31 mouse cellular contexts compared by ENCODE assay signal in the genomic region with DNA sequence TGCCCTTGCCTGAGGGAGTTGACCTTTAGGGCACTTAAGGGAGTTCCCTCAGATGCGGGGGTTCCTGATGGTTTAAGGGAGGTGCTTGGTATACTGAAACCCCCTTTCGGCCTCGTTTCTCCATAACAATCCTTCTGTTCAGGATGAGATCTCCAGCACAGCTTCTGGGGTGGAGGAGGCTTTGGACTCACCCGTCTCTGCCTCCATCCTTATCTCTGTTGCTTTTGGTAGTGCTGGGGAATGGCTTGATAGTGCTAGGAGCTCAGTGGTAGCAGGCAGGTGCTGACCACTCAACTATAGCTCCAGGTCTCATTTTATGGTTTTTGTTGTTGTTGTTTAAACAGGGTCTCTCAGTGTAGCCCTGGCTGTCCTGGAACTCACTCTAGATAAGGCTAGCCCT. TPM values are rescaled to one million over a fixed set of nuclear protein-coding genes. Genes with fewer than 3 reads are reported as not detected.
DNase-seq lines count a peak whose midpoint lies in the region; ATAC-seq and TF ChIP-seq lines count a peak whose summit lies in the region.
"Had no signal": no experiment of that assay in that cellular context is flagged by ENCODE, and none has a peak within 500 bp of the region (broad histone marks: within the 10 kb centered on the region; RNA-seq: fewer than 3 reads in every experiment).

No protein-coding gene starts in this region.

- H3K4me1 ChIP-seq in liver, postnatal 0 days (ENCODE audit: insufficient read depth) = peaks cover 20% of the 10 kb centered on the region
- H3K4me1 ChIP-seq in liver, embryonic 13.5 days (replicated peaks) = peaks cover 45% of the 10 kb centered on the region
- H3K4me1 ChIP-seq in forebrain, embryonic 12.5 days = no peaks in the 10 kb centered on the region
- no peaks in the 10 kb centered on the region for H3K4me1 ChIP-seq in forebrain, embryonic 10.5 days
- H3K4me1 ChIP-seq: embryonic facial prominence, embryonic 15.5 days; heart, embryonic 10.5 days; hindbrain, embryonic 10.5 days; hindbrain, embryonic 15.5 days; limb, embryonic 10.5 days; lung, embryonic 15.5 days had no signal

- H3K27ac ChIP-seq in liver, postnatal 0 days (ENCODE audit: low read depth) = no peak overlapping the region
- peak overlapping the region; percentile 71 for H3K27ac ChIP-seq in liver, embryonic 13.5 days
- H3K27ac ChIP-seq in forebrain, embryonic 12.5 days = no peak overlapping the region
- H3K27ac ChIP-seq in forebrain, embryonic 10.5 days = no peak overlapping the region
- H3K27ac ChIP-seq: embryonic facial prominence, embryonic 10.5 days; embryonic facial prominence, embryonic 15.5 days; heart, embryonic 10.5 days; hindbrain, embryonic 10.5 days; hindbrain, embryonic 15.5 days; limb, embryonic 10.5 days; limb, embryonic 15.5 days; lung, embryonic 15.5 days had no signal

- no peak for TF ChIP-seq EP300 in liver, postnatal 0 days (IDR thresholded peaks at IDR 0.05; ENCODE audit: low read depth)

- 64% methylated on average over 4 of the region's 4 CpGs for WGBS in liver, postnatal 0 days (ENCODE audit: insufficient replicate concordance)
- WGBS in liver, embryonic 13.5 days (ENCODE audit: insufficient replicate concordance) = 43% methylated on average over 4 of the region's 4 CpGs
- WGBS in forebrain, embryonic 12.5 days = 91% methylated on average over 4 of the region's 4 CpGs
- 86% methylated on average over 4 of the region's 4 CpGs for WGBS in forebrain, embryonic 10.5 days

- DNase-seq in liver = peak; percentile 58
- no peak for DNase-seq in liver, postnatal 0 days
- DNase-seq in liver, embryonic 13.5 days = no peak
- DNase-seq in layer of hippocampus, adult 11-12 months (ENCODE audit: low spot score) = no peak
- no peak for DNase-seq in forebrain, embryonic 10.5 days (ENCODE audit: extremely low spot score, low spot score)
- DNase-seq: adrenal gland, adult 2 months; cerebellum, adult 8-10 months; cerebellum, postnatal 25 days; forebrain, postnatal 0 days; gastrocnemius, postnatal 10 days; heart, adult 11 months; kidney, adult 2 months; kidney, postnatal 4 days; layer of hippocampus, postnatal 36 days; midbrain, embryonic 14.5 days; right cerebral cortex, postnatal 14 days; thymus, postnatal 14 days had no signal

- peaks cover 24% of the 10 kb centered on the region for H3K36me3 ChIP-seq in liver, postnatal 0 days (replicated peaks; ENCODE audit: insufficient read depth, low read length)
- H3K36me3 ChIP-seq in liver, embryonic 13.5 days = peaks cover 49% of the 10 kb centered on the region
- H3K36me3 ChIP-seq in forebrain, embryonic 12.5 days (replicated peaks) = peaks cover 38% of the 10 kb centered on the region
- peaks cover 50% of the 10 kb centered on the region for H3K36me3 ChIP-seq in forebrain, embryonic 10.5 days (replicated peaks)

- H3K4me3 ChIP-seq in liver, postnatal 0 days (ENCODE audit: low read depth, low read length) = no peak overlapping the region
- H3K4me3 ChIP-seq in liver, embryonic 13.5 days (replicated peaks) = no peak overlapping the region
- H3K4me3 ChIP-seq in forebrain, embryonic 12.5 days (replicated peaks) = no peak overlapping the region
- no peak overlapping the region for H3K4me3 ChIP-seq in forebrain, embryonic 10.5 days
- H3K4me3 ChIP-seq: embryonic facial prominence, embryonic 10.5 days; embryonic facial prominence, embryonic 15.5 days; heart, embryonic 10.5 days; hindbrain, embryonic 10.5 days; hindbrain, embryonic 15.5 days; limb, embryonic 10.5 days; limb, embryonic 15.5 days; lung, embryonic 15.5 days; megakaryocyte, embryonic 14.5 days had no signal

- no peak for ATAC-seq in liver, postnatal 0 days
- ATAC-seq in erythroblast, adult 5-6 weeks (replicated peaks; ENCODE audit: low FRiP score, poor library complexity, severe bottlenecking) = peak; percentile 67
- peak; percentile 86 for ATAC-seq in liver, embryonic 13.5 days (ENCODE audit: low read depth)
- ATAC-seq in megakaryocyte-erythroid progenitor cell, adult 5-6 weeks (replicated peaks; ENCODE audit: low FRiP score, low TSS enrichment, poor library complexity, severe bottlenecking) = peak; percentile 55
- no peak for ATAC-seq in forebrain, embryonic 12.5 days (ENCODE audit: low FRiP score)
- ATAC-seq: activated CD4-positive, CD25-positive, alpha-beta regulatory T cell, adult 4 months; forebrain, postnatal 0 days; inflammation-experienced regulatory T-cells, adult 6 months had no signal

- no peak overlapping the region for H3K4me2 ChIP-seq in liver, postnatal 0 days (ENCODE audit: low read depth, low read length)
- H3K4me2 ChIP-seq in liver, embryonic 13.5 days = peak overlapping the region; percentile 20
- no peak overlapping the region for H3K4me2 ChIP-seq in forebrain, embryonic 12.5 days
- H3K4me2 ChIP-seq: embryonic facial prominence, embryonic 15.5 days; hindbrain, embryonic 15.5 days; limb, embryonic 15.5 days; lung, embryonic 15.5 days had no signal

- no peak for TF ChIP-seq CTCF in liver, postnatal 0 days (IDR thresholded peaks at IDR 0.05; ENCODE audit: low read depth)

- H3K9me3 ChIP-seq in liver, postnatal 0 days (ENCODE audit: low read length) = no peaks in the 10 kb centered on the region
- H3K9me3 ChIP-seq in liver, embryonic 13.5 days (replicated peaks) = no peaks in the 10 kb centered on the region
- no peaks in the 10 kb centered on the region for H3K9me3 ChIP-seq in forebrain, embryonic 12.5 days
- no peaks in the 10 kb centered on the region for H3K9me3 ChIP-seq in forebrain, embryonic 10.5 days
- H3K9me3 ChIP-seq: embryonic facial prominence, embryonic 10.5 days; embryonic facial prominence, embryonic 15.5 days; heart, embryonic 10.5 days; hindbrain, embryonic 10.5 days; hindbrain, embryonic 15.5 days; limb, embryonic 10.5 days; limb, embryonic 15.5 days; lung, embryonic 15.5 days; megakaryocyte, embryonic 14.5 days had no signal

- no peaks in the 10 kb centered on the region for H3K27me3 ChIP-seq in liver, postnatal 0 days (ENCODE audit: insufficient read depth, low read length)
- H3K27me3 ChIP-seq in liver, embryonic 13.5 days = no peaks in the 10 kb centered on the region
- H3K27me3 ChIP-seq in forebrain, embryonic 12.5 days = no peaks in the 10 kb centered on the region
- no peaks in the 10 kb centered on the region for H3K27me3 ChIP-seq in forebrain, embryonic 10.5 days (ENCODE audit: poor library complexity, severe bottlenecking)
- H3K27me3 ChIP-seq: embryonic facial prominence, embryonic 15.5 days; hindbrain, embryonic 15.5 days; limb, embryonic 15.5 days; lung, embryonic 15.5 days; megakaryocyte, embryonic 14.5 days had no signal

- H3K9ac ChIP-seq in liver, postnatal 0 days (replicated peaks) = no peak overlapping the region
- peak overlapping the region; percentile 62 for H3K9ac ChIP-seq in liver, embryonic 13.5 days
- no peak overlapping the region for H3K9ac ChIP-seq in forebrain, embryonic 12.5 days
- H3K9ac ChIP-seq: embryonic facial prominence, embryonic 15.5 days; forebrain, postnatal 0 days; hindbrain, embryonic 15.5 days; limb, embryonic 15.5 days; lung, embryonic 15.5 days had no signal

RNA-seq across cellular contexts. Expression of a gene that starts 12.8 kb away (rescaled TPM):
- 15.9 and 16.5 TPM in 2 replicates for polyA plus RNA-seq in liver, postnatal 0 days (2015; fragmentation: Nextera tagmentation; extraction: Ambion mirVana)
- total RNA-seq in erythroblast, adult 5-6 weeks (2015; ENCODE audit: low replicate concordance) = 29.8 and 52.2 TPM in 2 replicates
- 66.5 and 82.1 TPM in 2 replicates for total RNA-seq in erythroblast, adult 5-6 weeks (2017; ENCODE audit: low replicate concordance)
- 54.2 and 57.6 TPM in 2 replicates for polyA plus RNA-seq in liver, embryonic 13.5 days (2015; fragmentation: Nextera tagmentation; extraction: Ambion mirVana)
- total RNA-seq in megakaryocyte-erythroid progenitor cell, adult 5-6 weeks (2014; fragmentation: Nextera tagmentation) = 3.6 and 5.7 TPM in 2 replicates
- total RNA-seq in megakaryocyte-erythroid progenitor cell, adult 5-6 weeks (2017) = 2.2 and 3.6 TPM in 2 replicates
- polyA plus RNA-seq in forebrain, embryonic 12.5 days (2016; fragmentation: Nextera tagmentation; extraction: Ambion mirVana) = 15.0 and 15.5 TPM in 2 replicates
- polyA plus RNA-seq in forebrain, embryonic 10.5 days (2016; fragmentation: Nextera tagmentation; extraction: Ambion mirVana) = 20.4 and 20.8 TPM in 2 replicates

Comparison
In these comparisons a context has a peak if more than half of its experiments do, and no peak if none do; other contexts are left out.
1. ATAC-seq: peak in erythroblast, adult 5-6 weeks (single experiment), liver, embryonic 13.5 days (single experiment) and megakaryocyte-erythroid progenitor cell, adult 5-6 weeks (single experiment); none in liver, postnatal 0 days (single experiment) and forebrain, embryonic 12.5 days (single experiment).